Mouse (Mus musculus) kidney, embryonic 14.5 days (tissue): ENCODE measurements around the gene Gm28710. TPM values are rescaled to one million over a fixed set of nuclear protein-coding genes. Genes with fewer than 3 reads are reported as not detected.

Experiments
- ATAC-seq: fragments of 200-750 bp; cut with Nextera tagmentation; 2 replicates; pipeline ENCODE4 v1.8.0; 2017; ENCODE audit warnings: moderate number of reproducible peaks, mild to moderate bottlenecking, moderate TSS enrichment, moderate library complexity; ENCODE audit not compliant: low FRiP score, low TSS enrichment
- H3K27ac ChIP-seq: fragments of 300-500 bp; sonication (generic); 2 replicates; pipeline ENCODE4 v1.5.1; 2014; ENCODE audit warnings: low read depth, mild to moderate bottlenecking, low read length, moderate library complexity, mixed read lengths
- H3K27me3 ChIP-seq: fragments of 300-500 bp; sonication (generic); 2 replicates; pipeline ENCODE4 v1.6.1; 2014; ENCODE audit warnings: mild to moderate bottlenecking, low read length; ENCODE audit not compliant: control insufficient read depth, insufficient read depth
- H3K36me3 ChIP-seq: fragments of 300-500 bp; sonication (generic); 2 replicates; pipeline ENCODE4 v1.6.1; 2014; ENCODE audit warnings: low read length, mixed read lengths; ENCODE audit not compliant: control insufficient read depth, insufficient read depth
- H3K4me1 ChIP-seq: fragments of 300-500 bp; sonication (generic); 2 replicates; pipeline ENCODE4 v1.6.1; 2014; ENCODE audit warnings: low read length, mixed read lengths; ENCODE audit not compliant: control insufficient read depth, insufficient read depth
- H3K4me2 ChIP-seq: fragments of 300-500 bp; sonication (generic); replicated peaks from 2 replicates; pipeline ENCODE4 v1.6.1; 2014; ENCODE audit warnings: low read depth, mild to moderate bottlenecking, low read length
- H3K4me3 ChIP-seq: fragments of 300-500 bp; sonication (generic); 2 replicates; pipeline ENCODE4 v1.5.1; 2014; ENCODE audit warnings: mild to moderate bottlenecking, low read length
- H3K9ac ChIP-seq: fragments of 300-500 bp; sonication (generic); 2 replicates; pipeline ENCODE4 v1.6.1; 2014; ENCODE audit warnings: low read depth, mild to moderate bottlenecking, low read length, moderate library complexity
- H3K9me3 ChIP-seq: fragments of 300-500 bp; sonication (generic); 2 replicates; pipeline ENCODE4 v1.6.1; 2016; ENCODE audit warnings: low read length; ENCODE audit not compliant: control insufficient read depth
- WGBS: fragments of 180-500 bp; shearing (Covaris S2); extraction: QIAGEN DNeasy Blood & Tissue Kit; methylation state at CpG from one replicate; pipeline ENCODE4 v1.1.7; 2014; 5-methylcytosine and 5-hydroxymethylcytosine counted together
- polyA plus RNA-seq: library from polyadenylated mRNA; unstranded; fragments of >200 nt; fragmentation: Nextera tagmentation; extraction: Ambion mirVana; gene quantifications from 2 replicates; pipeline ENCODE4 v1.2.1, GENCODE M21; 2014

The Gm28710 gene
- polyA plus RNA-seq: not detected in 2 replicates

DNA sequence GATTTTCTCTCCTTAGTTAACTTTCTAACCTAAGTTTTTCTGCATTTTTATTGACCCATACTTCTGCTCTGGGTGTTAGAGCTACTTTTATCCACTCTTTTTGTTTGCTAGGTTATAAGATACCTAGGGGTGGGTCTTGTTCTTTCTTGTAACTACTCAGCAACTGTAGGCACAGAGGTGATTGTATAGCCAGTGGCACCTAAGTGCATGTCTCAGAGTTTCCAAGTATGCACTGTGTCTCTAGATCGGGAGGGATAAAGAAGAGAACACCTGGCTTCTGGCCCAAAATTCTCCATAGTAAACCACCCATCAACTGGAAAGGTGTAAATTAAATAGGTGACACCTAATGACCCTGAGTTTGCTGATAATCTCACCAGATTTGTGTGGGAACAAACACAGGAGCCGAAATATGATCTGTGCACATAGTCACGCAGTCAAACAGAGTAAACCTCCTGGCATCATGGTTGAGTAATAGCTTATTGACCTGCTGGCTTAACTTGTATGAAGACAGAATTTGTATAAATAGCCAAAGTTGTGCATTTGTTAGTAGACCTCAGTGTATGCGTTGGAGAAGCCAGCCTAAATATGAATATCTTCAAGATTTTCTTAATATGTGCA, at the start of gene Gm28710:
TSS of gene Gm28710 (plus strand) at position 568 of the 618 bp plus-strand sequence.
- H3K9ac ChIP-seq: no peak within 1 kb of the TSS
- no peak within 1 kb of the TSS for H3K27ac ChIP-seq
- no peaks in the 10 kb centered on the region for H3K9me3 ChIP-seq
- H3K4me2 ChIP-seq: no peak within 1 kb of the TSS
- no peak within 1 kb of the TSS for H3K4me3 ChIP-seq
- 67% methylated on average over 4 of the region's 4 CpGs for WGBS
- H3K27me3 ChIP-seq: no peaks in the 10 kb centered on the region
- no peaks in the 10 kb centered on the region for H3K4me1 ChIP-seq
- no peaks in the 10 kb centered on the region for H3K36me3 ChIP-seq
- no peak for ATAC-seq

DNA sequence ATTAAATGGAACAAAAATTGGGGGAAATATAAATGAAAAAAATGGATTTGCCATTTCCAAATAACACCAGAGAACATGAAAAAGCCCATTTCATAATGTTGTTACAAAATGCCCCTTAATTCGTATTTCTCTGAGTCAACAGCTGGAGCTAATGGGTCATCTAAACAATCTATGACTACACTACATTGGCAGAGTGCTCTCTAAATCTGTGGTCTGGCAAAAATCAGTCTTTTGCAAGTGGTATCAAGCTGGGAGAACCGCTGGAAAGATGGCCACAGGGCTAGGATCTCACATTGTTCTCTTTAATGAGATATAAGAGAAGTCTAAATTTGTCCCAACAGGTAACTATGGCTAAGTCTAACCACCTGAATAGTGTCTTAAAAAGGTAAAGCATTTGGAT, 14.4 kb upstream of the Gm28710 start:
- Histone ChIP-seq H3K27me3 (no peaks in the 10 kb centered on the region), H3K36me3 (no peaks in the 10 kb centered on the region), H3K4me3 (no peak overlapping the region), H3K9me3 (no peaks in the 10 kb centered on the region), H3K4me1 (no peaks in the 10 kb centered on the region), H3K9ac (no peak overlapping the region), H3K27ac (no peak overlapping the region), H3K4me2 (no peak overlapping the region)
- 80% methylated on average over 2 of the region's 2 CpGs for WGBS
- no peak for ATAC-seq

DNA sequence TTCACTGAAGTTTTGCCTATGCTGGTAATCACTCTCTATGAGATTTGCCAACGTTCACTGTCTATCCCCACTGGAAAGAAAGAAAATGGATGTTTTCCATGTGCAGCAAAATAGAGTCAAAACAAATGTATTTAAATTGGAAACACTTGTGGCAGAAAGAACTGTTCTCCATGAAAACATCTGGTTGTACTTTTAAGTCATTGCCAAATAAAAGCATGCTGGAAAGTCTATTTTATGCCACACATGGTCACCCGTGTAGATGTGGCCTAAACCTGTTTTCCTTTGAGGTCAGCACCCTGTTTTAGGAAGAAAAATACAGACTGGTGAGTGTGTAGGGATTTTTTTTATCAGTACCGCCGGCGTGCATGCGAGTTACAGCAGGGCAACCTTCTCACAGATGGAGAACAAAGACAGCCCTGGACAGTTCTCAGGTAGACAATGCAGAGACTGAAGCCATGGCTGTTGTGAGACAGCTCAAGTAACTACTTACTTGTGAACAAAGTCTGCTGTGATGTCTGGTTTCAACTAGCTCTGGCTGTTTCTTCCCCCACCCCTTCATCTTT, 12.9 kb upstream of the Gm28710 start:
- no peaks in the 10 kb centered on the region for H3K4me1 ChIP-seq
- WGBS: 83% methylated on average over 6 of the region's 6 CpGs
- no peaks in the 10 kb centered on the region for H3K36me3 ChIP-seq
- no peak overlapping the region for H3K4me2 ChIP-seq
- H3K9ac ChIP-seq: no peak overlapping the region
- no peak overlapping the region for H3K4me3 ChIP-seq
- no peaks in the 10 kb centered on the region for H3K27me3 ChIP-seq
- ATAC-seq: no peak
- no peak overlapping the region for H3K27ac ChIP-seq
- H3K9me3 ChIP-seq: no peaks in the 10 kb centered on the region

DNA sequence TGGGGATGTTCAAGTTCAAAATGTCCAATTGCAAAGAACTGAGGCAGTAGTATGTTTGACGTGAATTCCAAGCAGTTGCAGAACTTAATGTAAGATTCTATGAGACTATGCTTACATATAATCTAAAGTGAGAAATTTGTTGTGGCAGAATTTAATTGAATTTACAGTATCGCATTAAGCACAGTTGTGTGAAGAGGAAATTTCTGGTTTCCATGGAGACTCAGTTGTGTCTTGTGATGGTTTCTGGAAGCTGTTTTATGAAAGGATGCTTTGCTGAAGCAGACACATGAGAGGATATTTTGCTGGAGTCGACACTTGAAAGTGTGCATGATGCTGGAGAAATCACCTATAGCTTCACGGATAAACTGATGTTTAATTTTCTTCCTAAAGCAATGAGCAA, 6.0 kb upstream of the Gm28710 start:
- H3K9me3 ChIP-seq: no peaks in the 10 kb centered on the region
- no peak overlapping the region for H3K4me3 ChIP-seq
- no peak overlapping the region for H3K27ac ChIP-seq
- H3K4me2 ChIP-seq: no peak overlapping the region
- H3K27me3 ChIP-seq: no peaks in the 10 kb centered on the region
- H3K36me3 ChIP-seq: no peaks in the 10 kb centered on the region
- no peak for ATAC-seq
- no peaks in the 10 kb centered on the region for H3K4me1 ChIP-seq
- H3K9ac ChIP-seq: no peak overlapping the region
- 88% methylated on average over 4 of the region's 4 CpGs for WGBS

DNA sequence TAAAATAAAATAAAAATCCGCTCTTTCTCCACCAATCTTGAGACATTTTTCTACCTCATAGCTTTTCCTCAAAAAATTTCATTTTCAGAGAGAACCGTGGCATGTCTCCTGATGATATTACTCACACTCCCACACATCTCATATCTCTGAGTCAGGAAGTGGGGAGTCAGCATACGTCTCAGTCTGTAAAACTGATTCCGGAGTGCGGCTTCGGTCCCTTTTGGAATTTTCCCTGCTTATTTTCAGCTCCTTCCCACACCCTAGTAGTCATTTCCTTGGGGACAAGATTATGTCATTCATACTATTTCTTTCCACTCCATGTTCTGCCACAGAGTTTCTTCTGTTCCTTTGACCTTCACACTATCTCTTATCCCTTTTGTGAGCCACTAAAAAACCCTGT, 3.4 kb downstream of the Gm28710 start:
- no peak overlapping the region for H3K9ac ChIP-seq
- H3K4me3 ChIP-seq: no peak overlapping the region
- H3K9me3 ChIP-seq: no peaks in the 10 kb centered on the region
- no peak overlapping the region for H3K27ac ChIP-seq
- WGBS: 78% methylated on average over 6 of the region's 6 CpGs
- no peaks in the 10 kb centered on the region for H3K27me3 ChIP-seq
- no peaks in the 10 kb centered on the region for H3K36me3 ChIP-seq
- no peaks in the 10 kb centered on the region for H3K4me1 ChIP-seq
- no peak overlapping the region for H3K4me2 ChIP-seq
- ATAC-seq: no peak

DNA sequence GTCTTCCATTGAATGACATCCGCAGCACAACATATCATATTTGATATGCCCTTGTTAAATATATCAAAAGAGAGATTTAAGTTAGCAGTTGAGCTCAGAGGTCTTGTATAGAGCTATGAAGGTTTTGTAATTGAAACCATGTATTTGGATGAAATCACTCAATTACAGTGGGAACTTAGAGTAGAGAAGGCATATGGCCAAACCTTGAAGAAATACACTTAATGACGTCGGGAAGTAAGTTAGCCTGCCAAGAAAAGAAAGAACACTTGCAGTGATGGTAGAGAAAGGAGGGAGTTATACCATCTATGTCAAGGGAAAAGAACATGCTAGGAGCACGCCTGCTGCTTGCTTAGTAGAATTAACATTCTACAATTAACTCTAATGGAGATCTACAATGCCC, 11.1 kb downstream of the Gm28710 start:
- no peaks in the 10 kb centered on the region for H3K9me3 ChIP-seq
- no peaks in the 10 kb centered on the region for H3K4me1 ChIP-seq
- H3K9ac ChIP-seq: no peak overlapping the region
- no peak overlapping the region for H3K4me3 ChIP-seq
- no peak overlapping the region for H3K27ac ChIP-seq
- no peak overlapping the region for H3K4me2 ChIP-seq
- H3K36me3 ChIP-seq: no peaks in the 10 kb centered on the region
- ATAC-seq: no peak
- H3K27me3 ChIP-seq: no peaks in the 10 kb centered on the region
- 87% methylated on average over 4 of the region's 4 CpGs for WGBS

DNA sequence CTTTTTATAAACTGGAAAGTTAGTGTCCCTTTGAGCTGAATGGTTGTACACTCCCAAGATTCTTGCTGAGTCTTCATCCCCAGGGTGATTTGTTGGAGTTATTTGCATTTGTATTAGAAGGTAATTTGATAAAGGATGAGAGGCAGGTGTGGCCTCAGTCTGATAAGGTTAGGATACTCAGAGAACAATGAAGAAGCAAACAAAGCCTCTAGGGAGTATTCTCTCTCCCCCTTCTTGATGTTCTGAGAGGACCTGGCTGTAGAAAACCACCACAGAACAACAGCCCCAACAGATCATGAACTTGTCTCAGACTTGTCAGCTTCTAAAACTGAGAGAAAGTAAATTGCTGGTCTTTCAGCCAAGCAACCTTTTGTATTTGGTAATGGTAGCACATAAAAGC, 47.4 kb downstream of the Gm28710 start:
- no peak overlapping the region for H3K4me2 ChIP-seq
- no peak overlapping the region for H3K9ac ChIP-seq
- no peak for ATAC-seq
- no peaks in the 10 kb centered on the region for H3K4me1 ChIP-seq
- H3K27me3 ChIP-seq: no peaks in the 10 kb centered on the region
- H3K4me3 ChIP-seq: no peak overlapping the region
- no peaks in the 10 kb centered on the region for H3K9me3 ChIP-seq
- H3K36me3 ChIP-seq: no peaks in the 10 kb centered on the region
- H3K27ac ChIP-seq: no peak overlapping the region

DNA sequence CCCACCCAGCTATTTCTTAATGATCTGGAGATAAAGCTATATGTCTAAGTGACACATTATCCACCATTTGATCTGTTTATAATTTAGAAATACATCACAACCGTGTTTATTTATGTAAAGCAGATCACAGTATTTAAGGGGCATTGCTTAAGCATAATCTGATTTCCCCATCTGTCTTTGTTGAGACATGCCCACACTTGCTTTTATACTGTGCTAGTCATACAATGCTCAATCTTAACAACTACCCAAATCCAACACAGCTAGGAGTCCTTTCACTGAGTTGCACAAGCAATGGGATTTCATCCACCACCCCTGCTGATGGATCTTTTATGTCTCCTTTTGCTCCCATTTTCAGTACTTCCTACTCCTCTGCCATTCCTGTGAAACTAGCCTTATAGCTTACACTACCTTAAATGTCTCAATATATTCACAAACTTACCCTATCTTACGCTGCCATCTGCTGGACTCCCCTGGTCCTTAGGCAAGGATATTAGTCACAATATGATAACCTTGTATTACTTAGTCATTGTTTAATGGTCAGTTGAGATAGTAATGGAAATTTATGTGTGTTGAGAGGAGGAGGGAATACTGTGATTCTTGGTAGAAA, 77.8 kb downstream of the Gm28710 start:
- Histone ChIP-seq H3K36me3 (no peaks in the 10 kb centered on the region), H3K9me3 (no peaks in the 10 kb centered on the region), H3K27ac (no peak overlapping the region), H3K4me1 (no peaks in the 10 kb centered on the region), H3K27me3 (no peaks in the 10 kb centered on the region), H3K4me2 (no peak overlapping the region), H3K9ac (no peak overlapping the region), H3K4me3 (no peak overlapping the region)
- WGBS: 56% methylated on average over 2 of the region's 2 CpGs
- peak; percentile 72; the same call in 1 of the 2 replicates for ATAC-seq

DNA sequence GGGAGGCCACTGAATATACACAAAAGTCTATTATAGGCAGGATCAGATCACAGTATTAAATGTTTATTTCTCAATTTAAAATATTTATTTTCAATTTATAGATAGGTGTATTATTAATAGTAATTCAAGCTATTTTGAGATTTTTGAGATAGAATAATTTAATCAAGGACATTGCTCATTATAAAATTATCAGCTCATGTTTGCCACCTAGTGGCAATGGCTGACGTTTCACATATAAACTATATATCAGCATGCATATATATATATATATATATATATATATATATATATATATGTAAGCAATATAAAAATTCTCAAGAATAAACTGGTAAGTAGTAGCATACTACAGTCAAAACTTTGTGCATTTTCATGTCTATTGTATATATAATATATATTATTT, 102.6 kb downstream of the Gm28710 start:
- Histone ChIP-seq H3K9ac (no peak overlapping the region), H3K27me3 (no peaks in the 10 kb centered on the region), H3K27ac (no peak overlapping the region), H3K36me3 (no peaks in the 10 kb centered on the region), H3K4me2 (no peak overlapping the region), H3K9me3 (no peaks in the 10 kb centered on the region), H3K4me3 (no peak overlapping the region), H3K4me1 (no peaks in the 10 kb centered on the region)
- 31% methylated on average over 1 of the region's 1 CpGs for WGBS
- no peak for ATAC-seq
